Mouse (Mus musculus) liver, postnatal 0 days (tissue): ENCODE results near the gene Nrip1. TPM values are rescaled to one million over a fixed set of nuclear protein-coding genes. Genes with fewer than 3 reads are reported as not detected.

Source experiments
- ATAC-seq: fragments of 200-750 bp; cut with Nextera tagmentation; 2 replicates; pipeline ENCODE4 v1.8.0; 2017; ENCODE audit warnings: mild to moderate bottlenecking, moderate library complexity
- DNase-seq: peaks from one replicate; pipeline ENCODE4 v3.0.0-alpha.2; 2016
- H3K27ac ChIP-seq: fragments of 300-500 bp; sonication (generic); 2 replicates; pipeline ENCODE4 v1.5.1; 2014; ENCODE audit warnings: antibody characterized with exemption, moderate library complexity, mild to moderate bottlenecking, low read depth
- H3K27me3 ChIP-seq: fragments of 300-500 bp; sonication (generic); 2 replicates; pipeline ENCODE4 v1.6.1; 2014; ENCODE audit warnings: low read length, control low read depth, mixed read lengths; ENCODE audit not compliant: insufficient read depth
- H3K36me3 ChIP-seq: fragments of 300-500 bp; sonication (generic); replicated peaks from 2 replicates; pipeline ENCODE4 v1.6.1; 2014; ENCODE audit warnings: mild to moderate bottlenecking, control low read depth, low read length, moderate library complexity, mixed read lengths; ENCODE audit not compliant: insufficient read depth
- H3K4me1 ChIP-seq: fragments of 300-500 bp; sonication (generic); 2 replicates; pipeline ENCODE4 v1.6.1; 2014; ENCODE audit warnings: antibody characterized with exemption, mild to moderate bottlenecking, control low read depth; ENCODE audit not compliant: insufficient read depth
- H3K4me2 ChIP-seq: fragments of 300-500 bp; sonication (generic); 2 replicates; pipeline ENCODE4 v1.6.1; 2014; ENCODE audit warnings: low read depth, mild to moderate bottlenecking, low read length, moderate library complexity, mixed read lengths
- H3K4me3 ChIP-seq: fragments of 300-500 bp; sonication (generic); 2 replicates; pipeline ENCODE4 v1.5.1; 2014; ENCODE audit warnings: low read depth, low read length
- H3K9ac ChIP-seq: fragments of 300-500 bp; sonication (generic); replicated peaks from 2 replicates; pipeline ENCODE4 v1.6.1; 2014; ENCODE audit warnings: mild to moderate bottlenecking, moderate library complexity
- H3K9me3 ChIP-seq: fragments of 300-500 bp; sonication (generic); 2 replicates; pipeline ENCODE4 v1.6.1; 2016; ENCODE audit warnings: mild to moderate bottlenecking, control low read depth, low read length, mixed read lengths
- CTCF ChIP-seq: sonication (generic); IDR thresholded peaks from 2 replicates; pipeline ENCODE4 v1.5.1; 2016; ENCODE audit warnings: antibody characterized with exemption, low read depth
- EP300 ChIP-seq: IDR thresholded peaks from 2 replicates; pipeline ENCODE4 v1.6.1; 2016; ENCODE audit warnings: antibody characterized with exemption, low read depth, mild to moderate bottlenecking
- WGBS: fragments of 180-500 bp; shearing (Covaris S2); extraction: QIAGEN DNeasy Blood & Tissue Kit; methylation state at CpG from one replicate; pipeline ENCODE4 v1.1.7; 2014; ENCODE audit not compliant: insufficient replicate concordance; 5-methylcytosine and 5-hydroxymethylcytosine counted together
- polyA plus RNA-seq: library from polyadenylated mRNA; unstranded; fragments of >200 nt; fragmentation: Nextera tagmentation; extraction: Ambion mirVana; gene quantifications from 2 replicates; pipeline ENCODE4 v1.2.1, GENCODE M21; 2015

Nrip1 gene
- polyA plus RNA-seq: 9.6 and 11.2 TPM in 2 replicates

- no peaks in the 10 kb centered on the region for H3K9me3 ChIP-seq
- peak within 1 kb of the TSS; percentile 92 for H3K4me3 ChIP-seq
- H3K4me1 ChIP-seq: peaks cover 11% of the 10 kb centered on the region
- 2% methylated on average over 9 of the region's 9 CpGs for WGBS
- DNase-seq (peak; percentile 53), ATAC-seq (peak; percentile 1; the same call in 1 of the 2 replicates)
- no peaks in the 10 kb centered on the region for H3K36me3 ChIP-seq
- TF ChIP-seq EP300 (no peak), CTCF (no peak)
- H3K27me3 ChIP-seq: no peaks in the 10 kb centered on the region
- peak within 1 kb of the TSS; percentile 97 for H3K9ac ChIP-seq
- H3K4me2 ChIP-seq: peak within 1 kb of the TSS; percentile 92
- peak within 1 kb of the TSS; percentile 97 for H3K27ac ChIP-seq
Measured at GRCm38 (mm10) chr16:76373671-76374091, at the start of gene Nrip1. Gene Nrip1, minus strand, starts transcription at chr16:76373827.

- no peak overlapping the region for H3K27ac ChIP-seq
- no peak overlapping the region for H3K9ac ChIP-seq
- H3K4me3 ChIP-seq: no peak overlapping the region
- TF ChIP-seq CTCF (no peak), EP300 (no peak)
- WGBS: 79% methylated on average over 1 of the region's 1 CpGs
- DNase-seq (no peak), ATAC-seq (no peak)
- no peak overlapping the region for H3K4me2 ChIP-seq
- H3K9me3 ChIP-seq: no peaks in the 10 kb centered on the region
- no peaks in the 10 kb centered on the region for H3K36me3 ChIP-seq
- no peaks in the 10 kb centered on the region for H3K27me3 ChIP-seq
- H3K4me1 ChIP-seq: no peaks in the 10 kb centered on the region
Measured at GRCm38 (mm10) chr16:76422531-76422930, 48.9 kb upstream of the Nrip1 start.

- Histone ChIP-seq H3K4me2 (no peak overlapping the region), H3K4me3 (no peak overlapping the region), H3K9ac (no peak overlapping the region), H3K4me1 (no peaks in the 10 kb centered on the region), H3K27me3 (no peaks in the 10 kb centered on the region), H3K36me3 (no peaks in the 10 kb centered on the region), H3K9me3 (no peaks in the 10 kb centered on the region), H3K27ac (no peak overlapping the region)
- 73% methylated on average over 8 of the region's 8 CpGs for WGBS
- ATAC-seq (no peak), DNase-seq (no peak)
- TF ChIP-seq CTCF: no peak
- TF ChIP-seq EP300: no peak
Measured at GRCm38 (mm10) chr16:76419849-76420248, 46.2 kb upstream of the Nrip1 start.

- no peak for TF ChIP-seq CTCF
- TF ChIP-seq EP300: no peak
- no peak for ATAC-seq
- WGBS: 88% methylated on average over 2 of the region's 2 CpGs
Measured at GRCm38 (mm10) chr16:76416477-76416876, 42.9 kb upstream of the Nrip1 start.

GRCm38 (mm10) chr16:76416060-76416438 is 42.4 kb upstream of the Nrip1 start:
- H3K27me3 ChIP-seq: no peaks in the 10 kb centered on the region
- H3K9me3 ChIP-seq: no peaks in the 10 kb centered on the region
- no peak overlapping the region for H3K4me3 ChIP-seq
- no peaks in the 10 kb centered on the region for H3K36me3 ChIP-seq
- H3K4me2 ChIP-seq: no peak overlapping the region
- WGBS: 60% methylated on average over 5 of the region's 5 CpGs
- no peaks in the 10 kb centered on the region for H3K4me1 ChIP-seq
- no peak for DNase-seq
- H3K9ac ChIP-seq: no peak overlapping the region
- no peak for ATAC-seq
- H3K27ac ChIP-seq: no peak overlapping the region
- no peak for TF ChIP-seq EP300
- no peak for TF ChIP-seq CTCF

More at GRCm38 (mm10) chr16:76416477-76416876, 42.9 kb upstream of the Nrip1 start:
- H3K9ac ChIP-seq: no peak overlapping the region
- H3K27ac ChIP-seq: no peak overlapping the region
- H3K4me2 ChIP-seq: no peak overlapping the region
- H3K27me3 ChIP-seq: no peaks in the 10 kb centered on the region
- no peak overlapping the region for H3K4me3 ChIP-seq
- H3K36me3 ChIP-seq: no peaks in the 10 kb centered on the region
- H3K9me3 ChIP-seq: no peaks in the 10 kb centered on the region
- DNase-seq: no peak
- H3K4me1 ChIP-seq: no peaks in the 10 kb centered on the region

GRCm38 (mm10) chr16:76415407-76416059 is 41.9 kb upstream of the Nrip1 start:
- Histone ChIP-seq H3K27me3 (no peaks in the 10 kb centered on the region), H3K4me2 (no peak overlapping the region), H3K4me3 (no peak overlapping the region), H3K9ac (no peak overlapping the region), H3K36me3 (no peaks in the 10 kb centered on the region), H3K9me3 (no peaks in the 10 kb centered on the region), H3K4me1 (no peaks in the 10 kb centered on the region), H3K27ac (no peak overlapping the region)
- whole genome bisulfite sequencing: 85% methylated on average over 9 of the region's 9 CpGs
- ATAC-seq (no peak), DNase-seq (no peak)
- TF ChIP-seq CTCF (no peak), EP300 (no peak)

- Histone ChIP-seq H3K4me2 (no peak overlapping the region), H3K9me3 (no peaks in the 10 kb centered on the region), H3K27ac (no peak overlapping the region), H3K9ac (no peak overlapping the region), H3K27me3 (no peaks in the 10 kb centered on the region), H3K4me1 (no peaks in the 10 kb centered on the region), H3K4me3 (no peak overlapping the region), H3K36me3 (no peaks in the 10 kb centered on the region)
- DNase-seq: no peak
- WGBS: 86% methylated on average over 5 of the region's 5 CpGs
- TF ChIP-seq CTCF (no peak), EP300 (no peak)
- no peak for ATAC-seq
Measured at GRCm38 (mm10) chr16:76414528-76414927, 40.9 kb upstream of the Nrip1 start.
